Mouse (Mus musculus) heart, adult 9 months (tissue): ENCODE results near the gene Atat1.

Source experiments
- DNase-seq, 2 experiments: peaks; one replicate each; pipeline ENCODE4 v3.0.0; 2022; ENCODE audit warnings: low spot score in 2 of 2

The Atat1 gene

DNA sequence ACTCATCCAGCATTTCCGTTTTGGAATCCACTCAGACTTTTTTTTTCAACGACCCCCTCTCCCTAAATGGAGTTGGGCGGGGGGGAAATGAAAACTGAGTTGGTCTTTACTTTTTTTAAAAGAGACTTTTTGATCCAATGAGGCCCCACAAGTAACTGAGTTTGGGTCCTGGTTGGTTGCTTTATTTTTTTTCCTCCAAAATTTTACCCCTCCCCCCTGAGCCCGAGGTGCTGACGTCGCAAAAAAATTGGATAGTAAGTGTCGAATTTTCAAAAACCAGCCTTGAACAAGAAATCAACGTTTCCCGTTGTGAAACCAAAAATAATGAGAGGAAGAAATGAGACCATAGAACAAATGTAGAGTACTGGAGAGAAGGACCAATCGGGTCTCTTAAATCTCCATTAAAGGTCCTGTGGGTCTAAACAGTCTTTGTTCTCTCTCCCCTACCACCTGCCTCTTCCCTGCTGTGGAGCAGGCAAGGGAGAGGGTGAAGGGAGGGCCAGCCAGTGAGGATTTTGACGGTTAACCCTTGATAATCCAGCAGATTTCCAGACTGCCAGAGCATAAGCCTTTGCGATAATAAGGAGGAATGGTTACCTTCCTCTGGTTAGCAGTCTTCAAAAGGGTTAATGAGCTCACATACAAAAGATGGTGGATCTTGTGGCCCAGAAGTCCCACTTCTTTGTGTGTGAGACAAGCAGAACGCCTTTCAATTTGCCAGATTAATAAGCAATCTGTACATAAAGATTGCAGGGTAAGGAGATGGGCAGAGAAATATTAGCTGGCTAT is 7.8 kb upstream of the Atat1 start:
- peak; percentile 58 to 61 for DNase-seq

DNA sequence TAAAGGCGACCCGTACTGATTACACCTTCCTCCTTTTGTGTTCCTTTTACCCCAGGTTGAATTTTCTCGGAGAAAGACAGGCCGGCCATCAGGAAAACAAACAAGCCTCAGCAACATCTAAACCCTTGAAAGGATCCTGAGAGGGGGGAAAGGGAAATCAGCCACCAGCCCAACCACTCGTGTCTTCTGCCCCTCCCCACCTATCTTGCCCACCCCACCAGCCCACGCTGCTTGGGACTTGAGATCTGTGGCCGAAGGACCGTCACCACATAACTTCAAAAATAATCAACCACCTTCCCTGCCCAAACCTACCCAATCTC is 7.2 kb upstream of the Atat1 start:
- DNase-seq, result no peak

- peak; percentile 99 to 100 for DNase-seq
These were observed 6.6 kb upstream of the Atat1 start, which contains the start of the genes Mrps18b and Ppp1r10 for GRCm38 (mm10) chr17:35916297-35917142. Gene Mrps18b (minus strand): TSS chr17:35916389. Gene Ppp1r10 (plus strand): TSS chr17:35916434.

GRCm38 (mm10) chr17:35915538-35916296 is 5.8 kb upstream of the Atat1 start:
- DNase-seq, result no peak

DNA sequence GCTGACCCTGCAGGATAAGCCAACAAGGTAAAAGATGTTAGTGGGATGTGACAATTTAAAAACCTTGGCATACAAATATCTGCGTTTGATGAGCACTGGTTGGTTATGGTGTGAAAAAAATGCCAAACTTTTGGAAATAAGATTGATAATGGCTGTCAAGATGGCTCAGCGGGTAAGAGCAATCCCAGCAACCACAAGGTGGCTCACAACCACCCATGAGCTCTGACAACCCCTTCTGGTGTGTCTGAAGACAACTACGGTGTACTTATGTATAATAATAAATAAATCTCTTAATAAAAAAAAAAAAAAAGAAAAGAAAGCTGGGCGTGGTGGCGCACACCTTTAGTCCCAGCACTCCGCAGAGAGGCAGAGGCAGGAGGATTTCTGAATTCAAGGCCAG is 5.1 kb upstream of the Atat1 start:
- DNase-seq, result no peak

DNA sequence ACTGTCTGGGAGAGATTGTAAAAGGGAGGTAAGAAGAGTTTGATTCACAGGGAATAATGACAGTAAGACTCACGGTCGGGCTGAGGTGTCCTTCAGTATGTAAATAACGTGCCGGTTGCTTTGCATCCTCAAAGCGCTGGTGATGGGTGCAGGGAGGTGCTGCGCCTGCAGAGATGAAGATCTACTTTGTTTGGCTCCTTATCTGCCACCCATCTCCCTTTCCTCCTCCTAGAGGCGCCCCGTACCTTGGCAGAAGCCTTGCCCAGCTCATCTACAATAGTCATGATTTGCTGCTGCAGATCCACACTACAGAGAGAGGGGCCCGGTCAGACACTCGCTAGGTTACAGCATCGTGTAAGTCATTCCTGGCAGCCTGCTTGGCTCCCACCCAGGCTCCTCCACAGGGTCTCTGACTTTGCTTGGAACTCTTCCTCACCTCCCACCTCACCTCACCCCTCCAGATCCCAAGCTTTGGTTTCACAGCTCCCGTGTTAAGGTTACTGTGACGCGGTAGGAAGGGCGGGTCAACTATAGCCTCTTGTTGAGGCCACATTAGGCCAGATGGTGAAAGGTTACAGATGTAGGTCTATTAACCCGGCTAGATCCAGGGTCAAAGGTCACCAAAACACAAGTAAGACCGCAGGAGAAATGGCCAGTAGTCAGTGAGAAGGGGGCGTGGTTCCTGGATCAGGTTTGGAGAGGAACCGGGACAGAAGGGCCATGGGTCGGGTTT is 523 bp downstream of the Atat1 start:
- no peak for DNase-seq

DNA sequence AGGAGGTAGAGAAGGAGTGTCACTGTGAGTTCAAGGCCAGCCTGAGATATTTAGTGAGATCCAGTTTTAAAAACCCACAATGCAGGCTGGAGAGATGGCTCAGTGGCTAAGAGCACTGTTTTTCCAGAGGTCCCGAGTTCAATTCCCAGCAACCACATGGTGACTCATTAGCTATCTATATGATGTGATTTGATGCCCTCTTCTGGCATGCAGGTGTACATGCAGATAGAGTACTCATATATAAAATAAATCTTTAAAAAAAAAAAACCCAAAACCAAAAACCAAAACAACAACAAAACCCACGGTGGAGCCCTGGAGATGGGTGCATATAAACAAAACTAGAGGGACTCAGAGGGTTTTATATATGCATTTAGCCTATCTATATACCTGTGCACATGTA is 2.3 kb downstream of the Atat1 start:
- no peak for DNase-seq

GRCm38 (mm10) chr17:35905587-35905986 is 4.3 kb downstream of the Atat1 start:
- DNase-seq, result no peak

DNA sequence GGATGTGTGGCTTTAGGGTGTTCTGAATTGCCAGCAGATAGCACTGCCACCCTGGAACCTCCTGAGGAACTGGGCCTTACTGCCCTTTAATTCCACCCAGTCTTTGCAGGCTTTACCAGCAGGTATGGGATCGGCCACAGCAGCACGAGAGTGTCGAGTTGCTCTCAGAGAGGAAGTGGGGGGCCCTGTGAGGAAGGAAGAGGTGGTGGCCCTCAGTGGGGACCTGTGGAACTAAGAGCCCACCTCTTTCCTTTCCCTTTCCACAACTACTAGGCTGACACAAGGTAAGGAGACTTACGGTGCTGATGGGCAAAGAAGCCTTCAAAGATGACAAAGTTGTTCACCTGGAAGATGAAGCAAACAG is 5.9 kb downstream of the Atat1 start:
- DNase-seq, result no peak

GRCm38 (mm10) chr17:35903343-35903991 is 6.4 kb downstream of the Atat1 start:
- peak in 1 of 2 experiments; percentile 63 for DNase-seq

DNA sequence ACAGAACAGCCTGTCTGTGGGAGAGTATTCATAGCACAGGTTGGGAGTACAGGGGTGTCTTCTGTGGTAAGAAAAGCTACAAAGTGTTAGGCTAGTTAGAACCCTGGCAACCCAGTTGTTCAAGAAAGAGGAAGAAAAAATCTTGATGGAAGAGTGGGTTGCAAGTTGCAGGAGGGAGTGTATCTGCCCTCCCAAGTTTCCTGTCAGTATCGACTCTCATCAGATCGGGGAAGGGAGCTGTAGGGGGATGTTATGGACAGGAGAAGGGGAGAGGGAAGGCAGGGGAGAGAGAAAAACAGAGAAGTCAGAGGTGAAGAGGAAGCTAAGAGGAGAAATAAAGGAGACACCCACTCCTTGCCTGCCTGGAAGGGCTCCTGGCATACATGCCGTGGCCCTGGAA is 9.2 kb downstream of the Atat1 start:
- DNase-seq, result no peak

- DNase-seq, result no peak
These were observed 12.0 kb downstream of the Atat1 start for GRCm38 (mm10) chr17:35897644-35898573.

- DNase-seq, result peak; percentile 92 to 95
These were observed 12.9 kb downstream of the Atat1 start, which contains the start of gene 2310061I04Rik for GRCm38 (mm10) chr17:35896781-35897643. Gene 2310061I04Rik (minus strand): TSS chr17:35897431.

GRCm38 (mm10) chr17:35887725-35888124 is 22.1 kb downstream of the Atat1 start:
- no peak for DNase-seq

- DNase-seq, result no peak
These were observed 26.1 kb downstream of the Atat1 start for GRCm38 (mm10) chr17:35883777-35884176.

- DNase-seq, result no peak
These were observed 27.0 kb downstream of the Atat1 start for GRCm38 (mm10) chr17:35882924-35883323.

GRCm38 (mm10) chr17:35879245-35880057 is 30.4 kb downstream of the Atat1 start, which contains the start of gene Dhx16:
Gene Dhx16 (plus strand): TSS chr17:35879819.
- DNase-seq, result peak; percentile 86 to 94

DNA sequence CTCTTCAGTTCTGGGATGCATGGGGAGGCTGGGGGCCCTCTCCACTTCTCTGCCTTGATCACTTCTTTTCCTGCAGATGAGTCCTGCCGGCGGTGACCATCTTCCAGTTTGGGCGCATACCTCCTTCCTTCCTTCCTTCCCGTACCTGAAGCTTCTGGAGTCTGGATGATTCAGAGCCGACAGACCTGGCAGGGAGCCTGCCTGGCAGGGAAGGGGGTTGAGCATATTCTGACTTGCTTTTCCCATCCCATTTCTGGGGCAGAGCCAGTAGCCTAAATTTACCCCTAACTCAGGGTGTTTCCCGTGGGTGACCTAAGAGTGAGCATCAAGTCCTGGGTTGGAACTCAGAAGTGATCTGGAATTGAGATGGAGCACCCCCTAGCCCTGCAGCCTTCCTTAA is 35.2 kb downstream of the Atat1 start:
- no peak for DNase-seq
